Mouse (Mus musculus): Measurements from ENCODE around the gene Rnf32. TPM values are rescaled to one million over a fixed set of nuclear protein-coding genes. Genes with fewer than 3 reads are reported as not detected.

The Rnf32 gene
- polyA plus RNA-seq (2012; rRNA removed): 0.07 and 0.27 TPM in 2 replicates

DNA sequence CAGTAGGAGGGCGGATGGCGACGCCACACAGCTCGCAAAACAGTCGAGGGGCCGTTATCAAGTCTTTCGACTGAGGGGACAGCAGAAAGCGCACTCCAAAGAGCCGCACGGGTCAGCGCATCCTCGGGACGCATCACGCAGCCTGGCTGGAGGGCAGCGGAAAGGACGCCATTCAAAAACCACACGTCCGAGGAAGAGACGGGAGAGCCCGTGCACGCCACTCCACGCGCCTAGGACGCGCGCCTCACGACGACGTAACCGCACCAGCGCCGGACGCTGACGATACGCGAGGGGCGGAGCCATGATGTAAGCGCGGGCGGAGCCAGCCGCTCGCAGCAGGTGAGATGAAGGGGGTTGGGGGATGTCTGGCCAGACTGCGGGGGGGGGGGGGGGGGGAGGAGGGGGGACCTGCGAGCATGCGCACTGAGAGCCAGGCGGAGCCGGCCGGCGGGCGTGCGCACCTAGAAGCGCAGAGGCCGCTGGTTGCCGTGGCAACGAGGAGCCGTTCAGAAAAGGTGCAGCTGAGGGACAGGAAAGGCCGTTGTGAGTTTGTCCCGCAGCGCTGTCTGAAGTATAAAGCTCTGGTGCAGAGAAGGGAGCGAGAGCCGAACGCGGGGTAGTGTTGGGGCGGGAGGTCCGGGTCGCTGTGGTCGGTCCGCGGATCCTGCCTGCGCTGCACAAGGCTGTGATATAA, at the start of gene Rnf32:
Gene Rnf32 (plus strand): TSS at position 423 of the 694 bp plus-strand sequence.

Other genes starting within 250 kb of the Rnf32 start
- gene Lmbr1, start 182.4 kb downstream of the Rnf32 start, polyA plus RNA-seq (2012; rRNA removed): 1.1 and 1.4 TPM in 2 replicates
- 10.3 and 14.3 TPM in 2 replicates for gene Nom1, start 238.7 kb downstream of the Rnf32 start, polyA plus RNA-seq (2012; rRNA removed)